Mouse (Mus musculus) testis, adult 2 months (tissue): Measurements from ENCODE around the gene Hdac6.

Experiments used
- CTCF ChIP-seq: fragments of 200-500 bp; IDR thresholded peaks from 2 replicates; pipeline ENCODE4 v1.5.1; 2012; ENCODE audit warnings: low read depth, mild to moderate bottlenecking, inconsistent platforms, low read length, moderate library complexity; ENCODE audit not compliant: control insufficient read depth, insufficient read depth, insufficient replicate concordance
- POLR2A ChIP-seq: fragments of 200-500 bp; IDR thresholded peaks from 2 replicates; pipeline ENCODE4 v1.6.1; 2012; ENCODE audit warnings: low read depth, mild to moderate bottlenecking, inconsistent platforms, low read length, moderate library complexity; ENCODE audit not compliant: control insufficient read depth

- TF ChIP-seq CTCF: no peak
- no peak for TF ChIP-seq POLR2A
Observed at GRCm38 (mm10) chrX:7945618-7946017, 2.1 kb downstream of the Hdac6 start.
